Mouse (Mus musculus): ENCODE data around the gene Bysl.
"Not testable (repeated sequence)": the region's sequence is repeated elsewhere in the genome, so short reads cannot be mapped to it uniquely, and the experiment has no call there.

Bysl gene

GRCm38 (mm10) chr17:47618556-47619311 lies 7.4 kb upstream of the Bysl start:
- no peak for DNase-seq (ENCODE audit: low read depth, low spot score)

DNA sequence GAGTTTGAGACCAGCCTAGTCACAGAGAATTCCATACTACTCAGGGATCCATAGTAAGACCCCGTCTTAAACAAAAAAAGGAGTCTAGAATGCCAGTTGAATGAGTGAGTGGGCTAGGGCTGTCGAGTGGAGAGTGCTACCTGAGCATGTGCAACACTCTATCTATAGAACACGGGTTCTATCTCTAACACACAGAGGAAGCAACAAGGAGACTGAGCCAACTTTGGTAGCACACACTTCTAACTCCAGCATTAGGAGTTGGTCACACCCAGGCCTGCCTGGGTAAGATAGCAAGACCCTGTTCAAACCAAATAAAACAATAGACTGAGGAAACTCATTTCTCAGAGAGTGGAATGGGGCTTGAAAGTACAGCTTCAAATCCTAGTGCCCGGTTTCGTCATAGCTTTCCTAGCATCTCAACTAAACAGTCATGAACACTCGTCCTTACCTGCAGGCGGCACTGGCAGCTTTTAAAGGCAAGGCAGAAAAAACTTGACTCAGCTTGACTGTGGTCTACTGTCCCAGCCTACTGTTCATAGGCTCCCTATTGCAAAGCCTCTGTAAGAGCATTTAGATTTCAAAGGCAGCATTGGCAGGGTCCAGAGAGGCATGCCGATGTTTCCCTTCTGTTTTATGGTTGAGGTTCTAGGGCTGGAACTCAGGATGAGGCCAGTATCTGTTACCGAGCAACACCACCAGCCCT lies 6.5 kb upstream of the Bysl start:
- no peak for DNase-seq (ENCODE audit: low read depth, low spot score)

DNA sequence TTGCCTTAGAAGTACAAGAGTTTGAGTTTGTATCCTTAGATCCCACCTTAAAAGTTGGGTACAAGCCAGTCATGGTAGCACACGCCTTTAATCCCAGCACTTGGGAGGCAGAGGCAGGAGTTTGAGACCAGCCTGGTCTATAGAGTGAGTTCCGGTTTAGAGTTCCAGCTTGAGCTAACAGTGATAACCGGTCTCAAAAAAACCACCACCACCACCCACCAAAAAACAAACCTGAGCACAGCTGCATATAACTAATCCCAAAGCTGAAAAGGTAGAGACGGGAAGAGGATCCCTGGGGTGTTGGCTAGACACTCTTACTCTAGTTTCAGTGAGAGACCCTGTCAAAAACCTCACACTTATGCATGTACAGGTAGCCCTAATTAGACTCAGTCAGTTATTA lies 5.4 kb upstream of the Bysl start:
- no peak for DNase-seq (ENCODE audit: low read depth, low spot score)

DNA sequence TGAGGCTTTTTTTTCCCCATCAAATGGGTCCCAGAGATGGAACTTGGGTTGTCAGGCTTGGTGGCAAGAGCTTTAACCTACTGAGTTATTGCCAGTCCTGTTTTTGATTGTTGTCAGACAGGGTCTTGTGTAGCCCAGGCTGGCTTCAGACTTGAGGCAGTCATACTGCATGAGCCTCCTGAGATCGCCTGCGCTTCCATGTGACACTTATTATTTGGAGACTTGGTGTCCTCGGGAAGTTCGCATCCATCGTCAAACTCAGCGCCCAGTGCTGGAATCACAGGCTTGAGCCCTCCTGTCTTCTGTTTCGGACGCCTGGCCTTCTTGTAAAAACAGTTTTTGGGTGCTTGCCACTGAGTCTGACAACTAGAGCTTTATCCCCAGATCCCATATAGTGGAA lies 4.8 kb upstream of the Bysl start:
- DNase-seq (ENCODE audit: low read depth, low spot score) = no peak

- peak; percentile 53 for DNase-seq (ENCODE audit: low read depth, low spot score)
These were observed 2.7 kb upstream of the Bysl start for GRCm38 (mm10) chr17:47614018-47614417.

GRCm38 (mm10) chr17:47611661-47611982 lies 330 bp upstream of the Bysl start:
- DNase-seq (ENCODE audit: low read depth, low spot score) = no peak

- no peak for DNase-seq (ENCODE audit: low read depth, low spot score)
These were observed 2.1 kb downstream of the Bysl start for GRCm38 (mm10) chr17:47609182-47609581.

DNA sequence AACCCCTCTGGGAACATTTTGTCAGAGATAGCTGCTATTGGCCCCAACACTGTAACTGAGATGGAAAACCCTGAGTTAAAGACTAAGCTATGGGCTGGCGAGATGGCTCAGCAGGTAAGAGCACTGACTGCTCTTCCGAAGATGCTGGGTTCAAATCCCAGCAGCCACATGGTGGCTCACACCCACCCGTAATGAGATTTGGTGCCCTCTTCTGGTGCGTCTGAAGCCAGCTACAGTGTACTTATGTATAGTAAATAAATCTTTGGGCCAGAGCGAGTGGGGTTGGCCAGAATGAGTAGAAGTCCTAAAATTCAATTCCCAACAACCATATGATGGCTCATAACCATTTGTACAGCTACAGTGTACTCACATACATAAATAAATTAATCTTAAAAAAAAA lies 5.1 kb downstream of the Bysl start:
- DNase-seq (ENCODE audit: low read depth, low spot score) = peak; percentile 59

- no peak for DNase-seq (ENCODE audit: low read depth, low spot score)
These were observed 9.0 kb downstream of the Bysl start for GRCm38 (mm10) chr17:47602289-47602688.

- DNase-seq (ENCODE audit: low read depth, low spot score) = no peak
These were observed 9.9 kb downstream of the Bysl start for GRCm38 (mm10) chr17:47601389-47601755.

DNA sequence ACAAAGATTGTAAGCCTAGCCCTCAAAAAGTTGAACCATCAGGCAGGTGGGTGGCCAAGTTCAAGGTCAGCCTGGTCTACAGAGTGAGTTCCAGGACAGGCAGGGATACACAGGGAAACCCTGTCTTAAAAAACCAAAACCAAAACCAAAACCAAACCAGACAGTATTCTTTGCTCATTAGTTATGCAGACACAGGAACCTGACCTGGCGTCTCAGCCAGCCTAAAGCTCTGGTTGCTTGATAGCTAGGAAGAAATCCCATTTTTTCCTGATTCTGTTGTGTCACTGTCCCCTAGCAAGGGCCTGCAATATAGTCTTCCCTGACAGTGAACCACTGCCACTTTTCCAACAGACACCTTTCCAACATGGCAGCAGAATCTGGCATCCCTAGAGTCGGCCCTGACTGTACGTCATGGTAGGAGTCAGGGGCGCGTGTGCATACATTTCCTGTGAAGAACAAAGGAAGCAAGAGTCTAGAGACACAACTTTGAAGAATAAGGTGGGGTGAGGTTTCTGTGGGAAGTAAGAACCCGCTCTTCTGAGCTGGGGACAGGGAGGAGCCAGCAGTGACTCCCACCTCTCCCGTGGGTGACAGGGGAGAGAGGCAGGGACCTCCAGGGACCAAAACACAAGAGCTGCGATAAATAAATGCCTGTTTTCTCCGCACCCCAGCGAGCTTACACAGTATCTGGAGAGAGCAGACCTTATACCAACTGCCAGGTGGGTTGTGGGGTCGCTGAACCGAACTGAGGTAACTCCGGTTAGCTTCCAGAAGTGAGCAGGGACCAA lies 10.5 kb downstream of the Bysl start:
- peak; percentile 87 for DNase-seq (ENCODE audit: low read depth, low spot score)

- DNase-seq (ENCODE audit: low read depth, low spot score) = peak; percentile 66
These were observed 11.6 kb downstream of the Bysl start for GRCm38 (mm10) chr17:47599511-47600297.

- DNase-seq (ENCODE audit: low read depth, low spot score) = not testable (repeated sequence)
These were observed 12.6 kb downstream of the Bysl start for GRCm38 (mm10) chr17:47598580-47599304.

- DNase-seq (ENCODE audit: low read depth, low spot score) = peak; percentile 83
These were observed 13.3 kb downstream of the Bysl start for GRCm38 (mm10) chr17:47597838-47598579.

DNA sequence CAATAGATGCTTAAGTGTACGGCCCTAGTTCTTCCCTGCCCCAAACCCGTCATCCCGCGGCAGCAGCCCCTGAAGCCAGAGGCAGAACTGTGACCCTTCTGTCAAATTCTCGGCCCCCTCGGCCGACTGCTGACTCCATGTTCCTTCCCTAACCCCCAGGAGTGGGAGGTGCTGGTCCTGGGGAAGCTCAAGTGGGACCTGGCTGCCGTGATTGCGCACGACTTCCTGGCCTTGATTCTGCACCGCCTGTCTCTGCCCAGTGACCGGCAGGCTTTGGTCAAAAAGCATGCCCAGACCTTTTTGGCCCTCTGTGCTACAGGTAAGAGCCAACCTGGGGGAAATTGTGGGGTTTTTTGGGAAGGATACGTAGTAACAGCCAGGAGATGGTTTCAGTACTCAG lies 14.0 kb downstream of the Bysl start:
- peak; percentile 29 for DNase-seq (ENCODE audit: low read depth, low spot score)

DNA sequence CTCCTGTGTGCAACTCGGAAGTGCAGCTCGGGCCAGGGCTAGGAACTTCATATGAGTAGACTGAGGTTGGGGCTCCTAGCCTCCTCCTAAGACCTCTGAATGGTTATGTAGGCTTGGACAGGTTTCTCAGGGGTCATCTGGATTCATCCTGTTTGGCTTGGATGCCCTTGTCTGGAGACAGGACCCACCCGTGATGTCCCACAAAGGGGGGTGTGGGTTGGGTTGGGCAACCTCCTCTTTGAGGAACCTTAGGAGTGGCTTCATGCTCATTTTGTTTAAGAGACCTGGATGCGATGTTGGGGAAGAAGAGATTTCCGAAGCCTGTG lies 14.5 kb downstream of the Bysl start:
- DNase-seq (ENCODE audit: low read depth, low spot score) = no peak

GRCm38 (mm10) chr17:47596162-47596838 lies 15.0 kb downstream of the Bysl start:
- peak; percentile 22 for DNase-seq (ENCODE audit: low read depth, low spot score)

DNA sequence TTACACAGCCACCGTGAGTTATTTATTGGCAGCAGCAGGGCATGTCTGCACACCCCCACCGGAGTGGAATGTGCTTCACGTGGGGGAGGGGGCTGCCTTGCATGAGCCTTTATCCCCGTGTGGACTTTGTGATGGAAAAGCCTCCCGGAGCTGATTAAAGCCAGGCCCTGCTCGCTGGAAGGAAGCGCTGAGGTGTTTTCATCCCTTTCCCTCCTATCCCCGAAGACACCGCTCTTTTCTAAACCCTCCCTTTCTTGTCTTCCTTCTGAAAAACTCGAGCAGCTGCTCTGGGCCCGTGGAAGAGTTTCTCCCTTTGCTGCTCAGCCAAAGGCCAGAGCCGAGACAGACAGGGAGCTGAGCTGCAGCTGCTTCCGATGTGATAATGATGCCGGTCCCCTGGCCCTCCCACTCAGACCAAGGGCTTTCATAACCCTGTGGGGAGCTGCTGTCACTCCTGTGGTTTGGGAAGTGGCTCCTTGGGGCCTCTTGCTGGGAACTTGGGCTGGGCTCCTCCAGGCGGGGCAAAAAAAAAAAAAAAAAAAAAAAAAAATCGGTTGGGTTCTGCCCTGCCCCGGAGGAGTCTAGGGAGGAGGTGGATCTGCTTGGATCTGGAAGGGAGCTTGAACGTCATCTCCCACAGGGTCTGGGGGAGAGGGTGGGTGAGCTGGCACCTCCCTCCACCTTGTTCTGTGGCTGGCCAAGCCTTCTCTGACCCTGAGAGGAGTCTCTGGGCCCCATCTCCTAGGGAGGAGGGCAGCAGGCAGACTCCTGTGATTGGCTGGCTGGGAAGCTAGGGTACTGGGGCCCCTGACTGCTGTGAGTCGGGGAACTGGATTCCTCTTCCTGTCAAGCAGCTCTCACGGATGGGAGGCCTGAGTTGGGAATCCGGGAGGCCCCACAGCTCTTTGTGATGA lies 15.8 kb downstream of the Bysl start:
- peak; percentile 57 for DNase-seq (ENCODE audit: low read depth, low spot score)

GRCm38 (mm10) chr17:47594969-47595247 lies 16.4 kb downstream of the Bysl start:
- no peak for DNase-seq (ENCODE audit: low read depth, low spot score)

Data from CD4-positive helper T cell, adult 2 months (primary cell).